Mouse (Mus musculus): ENCODE results near the gene Rpap1. TPM values are rescaled to one million over a fixed set of nuclear protein-coding genes. Genes with fewer than 3 reads are reported as not detected.

The Rpap1 gene
- 38.1 and 40.3 TPM in 2 replicates for polyA plus RNA-seq (2014; fragmentation: Nextera tagmentation; extraction: Ambion mirVana)

DNA sequence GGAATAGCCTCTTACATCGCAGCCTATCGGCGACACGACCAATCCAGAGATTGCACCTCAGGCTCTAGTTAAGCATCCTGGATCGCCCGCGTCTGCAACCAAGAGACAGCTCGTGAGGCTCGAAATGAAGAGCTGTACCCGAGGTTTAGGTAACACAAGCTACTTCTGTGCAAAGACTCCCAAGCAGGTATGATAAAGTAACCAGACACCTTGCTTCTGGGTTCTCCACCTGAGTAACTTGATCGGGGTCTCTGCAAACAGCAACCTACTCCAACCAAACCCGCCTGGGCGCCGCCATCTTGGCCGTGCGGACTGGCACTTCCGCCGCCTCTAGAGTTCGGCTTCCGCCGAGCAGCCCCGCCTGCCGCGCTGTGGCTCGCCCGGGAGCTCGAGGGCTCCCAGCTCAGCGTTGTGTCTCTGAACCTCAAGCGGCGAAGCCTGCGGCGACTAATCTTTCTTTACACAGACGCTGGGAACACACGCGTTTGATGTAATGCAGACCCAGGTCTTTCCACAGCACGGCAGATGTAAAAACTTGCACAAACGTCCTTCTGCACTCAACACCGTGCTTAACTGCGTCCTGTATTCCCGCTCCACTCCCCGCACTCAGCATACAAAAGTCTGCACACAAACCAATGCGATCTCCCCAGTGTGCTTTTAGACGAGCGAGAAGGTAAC lies at the start of gene Rpap1:
TSS of gene Rpap1 (minus strand) at position 332 of the 678 bp plus-strand sequence.
- peak; percentile 93 for DNase-seq (ENCODE audit: low spot score)
- Histone ChIP-seq H3K27ac (ENCODE audit: low read depth, low read length) (peak within 1 kb of the TSS; percentile 64; the same call in 1 of the 2 replicates), H3K4me1 (replicated peaks; ENCODE audit: control insufficient read depth, insufficient read depth, low read length) (no peaks in the 10 kb centered on the region), H3K4me3 (ENCODE audit: low read depth, low read length) (peak within 1 kb of the TSS; percentile 65), H3K9me3 (ENCODE audit: control insufficient read depth, low read length) (no peaks in the 10 kb centered on the region), H3K4me2 (ENCODE audit: low read depth, low read length, severe bottlenecking) (peak within 1 kb of the TSS; percentile 80), H3K27me3 (ENCODE audit: control insufficient read depth, insufficient read depth, low read length) (no peaks in the 10 kb centered on the region), H3K36me3 (ENCODE audit: control insufficient read depth, insufficient read depth, low read length) (no peaks in the 10 kb centered on the region; the same call in 1 of the 2 replicates), H3K9ac (ENCODE audit: low read length) (peak within 1 kb of the TSS; percentile 75)
- ATAC-seq (replicated peaks; ENCODE audit: low FRiP score): peak; percentile 96
- under 1% methylated on average over 44 of the region's 44 CpGs for WGBS

DNA sequence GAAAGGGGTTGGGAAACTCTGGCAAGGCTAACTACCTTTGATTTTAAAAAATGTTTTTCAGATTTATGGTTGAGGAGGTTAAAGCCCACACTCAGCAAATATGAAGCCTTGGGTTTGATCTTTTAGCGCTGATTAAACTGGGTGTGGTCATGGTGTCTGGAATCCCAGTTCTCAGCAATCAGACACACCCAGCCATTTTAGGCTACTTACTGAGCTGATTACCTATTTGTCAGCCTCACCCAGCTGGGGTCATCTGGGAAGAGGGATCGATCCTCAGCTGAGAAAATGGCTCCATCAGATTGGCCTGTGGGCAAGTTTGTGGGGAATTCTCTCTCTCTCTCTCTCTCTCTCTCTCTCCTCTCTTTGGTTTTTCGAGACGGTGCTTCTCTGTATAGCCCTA lies 46.9 kb upstream of the Rpap1 start:
- no peak overlapping the region for H3K27ac ChIP-seq (ENCODE audit: low read depth, low read length)
- no peaks in the 10 kb centered on the region for H3K9me3 ChIP-seq (ENCODE audit: control insufficient read depth, low read length)
- H3K4me2 ChIP-seq (ENCODE audit: low read depth, low read length, severe bottlenecking): no peak overlapping the region
- ATAC-seq (replicated peaks; ENCODE audit: low FRiP score): no peak
- H3K4me1 ChIP-seq (replicated peaks; ENCODE audit: control insufficient read depth, insufficient read depth, low read length): no peaks in the 10 kb centered on the region
- 90% methylated on average over 4 of the region's 4 CpGs for whole genome bisulfite sequencing
- DNase-seq (ENCODE audit: low spot score): no peak
- H3K27me3 ChIP-seq (ENCODE audit: control insufficient read depth, insufficient read depth, low read length): no peaks in the 10 kb centered on the region
- no peak overlapping the region for H3K4me3 ChIP-seq (ENCODE audit: low read depth, low read length)
- H3K36me3 ChIP-seq (ENCODE audit: control insufficient read depth, insufficient read depth, low read length): no peaks in the 10 kb centered on the region
- no peak overlapping the region for H3K9ac ChIP-seq (ENCODE audit: low read length)

DNA sequence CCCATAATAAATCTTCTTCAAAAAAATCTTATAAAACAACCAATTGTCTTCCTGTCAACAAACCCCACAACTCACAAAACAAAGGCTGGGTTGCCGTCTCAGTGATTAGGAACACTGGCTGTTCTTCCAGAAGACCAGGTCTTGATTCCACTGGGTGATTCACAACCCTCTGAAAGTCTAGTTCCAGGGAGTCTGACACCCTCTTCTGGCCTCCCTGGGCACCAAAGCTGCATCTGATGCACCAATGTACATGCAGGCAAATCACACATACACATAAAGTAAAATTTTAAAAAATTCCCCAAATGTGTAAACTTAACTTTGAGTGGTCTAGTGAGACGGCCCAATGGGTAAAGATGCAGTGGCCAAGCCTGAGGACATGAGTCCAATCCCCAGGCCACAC lies 43.2 kb upstream of the Rpap1 start:
- no peak for ATAC-seq (replicated peaks; ENCODE audit: low FRiP score)
- Histone ChIP-seq H3K4me1 (replicated peaks; ENCODE audit: control insufficient read depth, insufficient read depth, low read length) (no peaks in the 10 kb centered on the region), H3K27me3 (ENCODE audit: control insufficient read depth, insufficient read depth, low read length) (no peaks in the 10 kb centered on the region), H3K4me3 (ENCODE audit: low read depth, low read length) (no peak overlapping the region), H3K36me3 (ENCODE audit: control insufficient read depth, insufficient read depth, low read length) (no peaks in the 10 kb centered on the region), H3K4me2 (ENCODE audit: low read depth, low read length, severe bottlenecking) (no peak overlapping the region), H3K9me3 (ENCODE audit: control insufficient read depth, low read length) (no peaks in the 10 kb centered on the region), H3K9ac (ENCODE audit: low read length) (no peak overlapping the region), H3K27ac (ENCODE audit: low read depth, low read length) (no peak overlapping the region)
- DNase-seq (ENCODE audit: low spot score): no peak
- WGBS: 83% methylated on average over 2 of the region's 2 CpGs

DNA sequence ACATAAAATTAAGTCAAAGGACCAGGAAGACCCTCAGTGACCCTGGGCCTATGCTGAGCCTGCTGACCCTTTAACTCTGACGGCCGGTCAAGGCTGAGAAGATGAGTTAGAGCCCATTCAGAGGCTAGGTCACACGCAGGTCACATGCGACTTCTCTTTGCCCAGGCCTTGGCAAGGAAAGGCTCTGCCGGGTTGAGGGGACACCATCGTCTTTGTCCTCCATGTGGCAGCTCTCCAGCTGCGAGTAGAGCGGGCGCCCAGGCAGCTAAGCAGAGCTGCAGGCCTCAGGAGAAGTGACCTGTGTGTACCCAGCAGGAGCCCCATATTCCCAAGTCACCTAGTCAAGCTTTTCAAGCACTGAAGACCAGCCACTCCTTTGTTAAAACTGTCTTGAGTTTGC lies 33.8 kb upstream of the Rpap1 start:
- DNase-seq (ENCODE audit: low spot score): no peak
- ATAC-seq (replicated peaks; ENCODE audit: low FRiP score): no peak
- no peak overlapping the region for H3K4me3 ChIP-seq (ENCODE audit: low read depth, low read length)
- no peaks in the 10 kb centered on the region for H3K27me3 ChIP-seq (ENCODE audit: control insufficient read depth, insufficient read depth, low read length)
- H3K9ac ChIP-seq (ENCODE audit: low read length): no peak overlapping the region
- H3K4me2 ChIP-seq (ENCODE audit: low read depth, low read length, severe bottlenecking): no peak overlapping the region
- no peaks in the 10 kb centered on the region for H3K9me3 ChIP-seq (ENCODE audit: control insufficient read depth, low read length)
- H3K4me1 ChIP-seq (replicated peaks; ENCODE audit: control insufficient read depth, insufficient read depth, low read length): no peaks in the 10 kb centered on the region
- WGBS: 90% methylated on average over 9 of the region's 9 CpGs
- H3K27ac ChIP-seq (ENCODE audit: low read depth, low read length): no peak overlapping the region
- H3K36me3 ChIP-seq (ENCODE audit: control insufficient read depth, insufficient read depth, low read length): no peaks in the 10 kb centered on the region

DNA sequence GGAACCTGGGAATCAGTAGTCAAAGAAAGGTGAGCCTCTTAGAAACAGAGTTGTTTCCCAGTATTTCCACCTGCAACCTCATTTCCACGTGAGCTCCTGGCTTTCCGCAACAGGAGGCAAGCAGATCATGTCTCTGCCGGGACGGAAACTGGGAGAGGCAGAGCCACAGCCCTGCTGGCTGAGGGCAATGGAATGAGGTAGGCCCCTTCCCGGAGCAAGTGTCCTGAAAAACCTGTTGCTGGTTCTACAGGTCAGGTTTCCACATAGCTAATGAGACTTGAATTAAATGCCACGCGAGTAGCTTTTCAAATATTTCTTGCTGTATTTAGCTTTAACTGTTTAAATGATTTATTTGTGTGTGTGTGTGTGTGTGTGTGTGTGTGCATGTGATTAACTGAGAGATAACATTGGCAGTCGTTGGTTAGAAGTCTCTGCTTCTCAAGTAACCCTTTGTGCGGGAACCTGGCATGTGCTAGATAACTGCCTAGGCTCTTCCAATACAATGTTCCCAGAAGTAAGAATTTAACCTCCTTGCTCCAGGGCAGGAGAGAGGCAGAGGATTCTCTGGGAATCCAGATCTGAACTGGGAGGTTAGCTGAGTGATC lies 31.4 kb upstream of the Rpap1 start:
- WGBS: 68% methylated on average over 9 of the region's 9 CpGs
- Histone ChIP-seq H3K9me3 (ENCODE audit: control insufficient read depth, low read length) (no peaks in the 10 kb centered on the region), H3K4me3 (ENCODE audit: low read depth, low read length) (no peak overlapping the region), H3K36me3 (ENCODE audit: control insufficient read depth, insufficient read depth, low read length) (no peaks in the 10 kb centered on the region), H3K4me2 (ENCODE audit: low read depth, low read length, severe bottlenecking) (no peak overlapping the region), H3K27me3 (ENCODE audit: control insufficient read depth, insufficient read depth, low read length) (no peaks in the 10 kb centered on the region), H3K9ac (ENCODE audit: low read length) (no peak overlapping the region), H3K27ac (ENCODE audit: low read depth, low read length) (no peak overlapping the region), H3K4me1 (replicated peaks; ENCODE audit: control insufficient read depth, insufficient read depth, low read length) (no peaks in the 10 kb centered on the region)
- no peak for DNase-seq (ENCODE audit: low spot score)
- ATAC-seq (replicated peaks; ENCODE audit: low FRiP score): no peak

DNA sequence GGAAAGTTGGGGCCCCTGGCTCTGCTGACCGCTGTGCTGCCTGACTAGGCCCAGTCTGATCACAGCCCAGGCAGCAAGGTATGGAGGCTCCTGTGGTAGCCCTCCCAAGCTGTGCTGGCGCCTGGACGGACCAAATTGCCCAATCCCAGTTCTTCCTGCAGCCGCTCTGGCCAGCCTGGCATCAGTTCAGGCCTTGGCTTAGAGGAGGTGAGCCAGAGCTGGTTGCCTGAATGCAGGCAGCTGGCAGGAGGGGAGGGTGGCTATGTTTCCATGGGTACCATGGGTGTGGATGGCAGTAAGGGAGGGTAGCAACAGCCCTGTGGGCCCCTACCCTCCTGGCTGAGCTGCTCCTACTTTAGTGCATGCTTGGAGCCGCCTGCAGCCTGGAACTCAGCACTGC lies 29.7 kb upstream of the Rpap1 start:
- ATAC-seq (replicated peaks; ENCODE audit: low FRiP score) (no peak), DNase-seq (ENCODE audit: low spot score) (no peak)
- Histone ChIP-seq H3K4me3 (ENCODE audit: low read depth, low read length) (no peak overlapping the region), H3K4me2 (ENCODE audit: low read depth, low read length, severe bottlenecking) (no peak overlapping the region), H3K36me3 (ENCODE audit: control insufficient read depth, insufficient read depth, low read length) (no peaks in the 10 kb centered on the region), H3K9me3 (ENCODE audit: control insufficient read depth, low read length) (no peaks in the 10 kb centered on the region), H3K4me1 (replicated peaks; ENCODE audit: control insufficient read depth, insufficient read depth, low read length) (no peaks in the 10 kb centered on the region), H3K9ac (ENCODE audit: low read length) (no peak overlapping the region), H3K27me3 (ENCODE audit: control insufficient read depth, insufficient read depth, low read length) (no peaks in the 10 kb centered on the region), H3K27ac (ENCODE audit: low read depth, low read length) (no peak overlapping the region)
- 85% methylated on average over 5 of the region's 5 CpGs for WGBS

DNA sequence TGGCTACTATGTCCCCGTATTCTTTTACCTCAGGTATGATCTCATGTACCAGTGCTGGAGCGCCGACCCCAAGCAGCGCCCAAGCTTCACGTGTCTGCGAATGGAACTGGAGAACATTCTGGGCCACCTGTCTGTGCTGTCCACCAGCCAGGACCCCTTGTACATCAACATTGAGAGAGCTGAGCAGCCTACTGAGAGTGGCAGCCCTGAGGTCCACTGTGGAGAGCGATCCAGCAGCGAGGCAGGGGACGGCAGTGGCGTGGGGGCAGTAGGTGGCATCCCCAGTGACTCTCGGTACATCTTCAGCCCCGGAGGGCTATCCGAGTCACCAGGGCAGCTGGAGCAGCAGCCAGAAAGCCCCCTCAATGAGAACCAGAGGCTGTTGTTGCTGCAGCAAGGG lies 29.3 kb upstream of the Rpap1 start:
- ATAC-seq (replicated peaks; ENCODE audit: low FRiP score): no peak
- H3K36me3 ChIP-seq (ENCODE audit: control insufficient read depth, insufficient read depth, low read length): no peaks in the 10 kb centered on the region

DNA sequence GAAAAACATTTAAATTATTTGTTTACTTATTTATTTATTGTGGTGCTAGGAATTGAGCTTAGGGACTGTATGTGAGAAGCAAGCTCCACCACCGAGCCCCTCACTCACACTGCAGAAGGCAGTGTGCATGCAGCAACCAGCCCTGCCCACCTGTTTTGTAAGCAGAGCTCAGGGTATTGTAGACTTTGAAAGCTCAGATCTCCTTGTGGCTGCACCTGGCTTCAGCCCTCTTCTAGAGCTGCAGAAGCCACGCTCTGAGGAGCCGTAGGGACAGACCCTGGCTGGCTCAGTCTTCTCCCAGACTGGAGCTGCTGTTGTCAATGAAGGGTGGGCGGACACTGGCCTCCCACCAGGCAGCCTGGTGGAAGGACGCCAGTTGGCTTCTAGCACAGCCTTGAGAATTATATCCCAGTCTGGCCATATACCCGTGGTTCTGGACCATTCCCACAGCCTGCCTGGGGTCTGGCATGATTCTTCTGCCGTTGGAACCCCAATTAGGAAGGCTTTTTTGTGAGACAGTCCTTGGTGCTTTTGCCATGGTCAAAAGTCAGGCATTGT lies 27.1 kb upstream of the Rpap1 start:
- no peak overlapping the region for H3K9ac ChIP-seq (ENCODE audit: low read length)
- WGBS: 82% methylated on average over 7 of the region's 7 CpGs
- no peak overlapping the region for H3K4me3 ChIP-seq (ENCODE audit: low read depth, low read length)
- H3K27ac ChIP-seq (ENCODE audit: low read depth, low read length): no peak overlapping the region
- H3K27me3 ChIP-seq (ENCODE audit: control insufficient read depth, insufficient read depth, low read length): no peaks in the 10 kb centered on the region
- no peaks in the 10 kb centered on the region; the same call in 1 of the 2 replicates for H3K36me3 ChIP-seq (ENCODE audit: control insufficient read depth, insufficient read depth, low read length)
- H3K4me2 ChIP-seq (ENCODE audit: low read depth, low read length, severe bottlenecking): no peak overlapping the region
- H3K4me1 ChIP-seq (replicated peaks; ENCODE audit: control insufficient read depth, insufficient read depth, low read length): no peaks in the 10 kb centered on the region
- DNase-seq (ENCODE audit: low spot score) (no peak), ATAC-seq (replicated peaks; ENCODE audit: low FRiP score) (no peak)
- H3K9me3 ChIP-seq (ENCODE audit: control insufficient read depth, low read length): no peaks in the 10 kb centered on the region

More for the DNA sequence above, 29.3 kb upstream of the Rpap1 start:
- H3K9me3 ChIP-seq (ENCODE audit: control insufficient read depth, low read length): no peaks in the 10 kb centered on the region
- H3K4me3 ChIP-seq (ENCODE audit: low read depth, low read length): no peak overlapping the region
- no peak overlapping the region for H3K27ac ChIP-seq (ENCODE audit: low read depth, low read length)
- H3K9ac ChIP-seq (ENCODE audit: low read length): no peak overlapping the region
- H3K27me3 ChIP-seq (ENCODE audit: control insufficient read depth, insufficient read depth, low read length): no peaks in the 10 kb centered on the region
- WGBS: 97% methylated on average over 13 of the region's 13 CpGs
- DNase-seq (ENCODE audit: low spot score): no peak
- H3K4me1 ChIP-seq (replicated peaks; ENCODE audit: control insufficient read depth, insufficient read depth, low read length): no peaks in the 10 kb centered on the region
- no peak overlapping the region for H3K4me2 ChIP-seq (ENCODE audit: low read depth, low read length, severe bottlenecking)
